ENCODE assay signal across 15 mouse cellular contexts in the genomic region with DNA sequence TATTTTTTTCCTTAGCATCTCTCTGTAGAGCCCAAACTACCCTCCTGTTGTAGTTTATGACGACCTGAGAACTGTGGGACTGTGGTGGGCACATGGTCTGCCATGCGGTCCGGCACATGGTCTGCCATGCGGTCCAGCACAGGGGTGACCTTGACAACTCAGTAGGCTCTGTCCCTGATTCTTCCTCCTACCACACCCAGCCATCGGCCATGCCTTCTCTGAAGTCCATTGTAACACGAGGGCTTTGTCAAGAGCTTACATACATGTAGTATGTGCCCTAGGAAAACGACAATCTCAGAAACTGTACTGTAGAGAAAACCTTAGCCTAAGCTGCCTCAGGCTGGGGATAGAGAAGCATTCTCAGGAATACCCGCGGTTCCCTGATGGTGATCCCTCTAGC. TPM values are rescaled to one million over a fixed set of nuclear protein-coding genes. Genes with fewer than 3 reads are reported as not detected.
"Had no signal": no experiment of that assay in that cellular context is flagged by ENCODE, and none has a peak within 500 bp of the region (broad histone marks: within the 10 kb centered on the region; RNA-seq: fewer than 3 reads in every experiment).

No protein-coding gene starts in this region.

- H3K9me3 ChIP-seq: limb, embryonic 15.5 days; midbrain, embryonic 10.5 days; neural tube, embryonic 15.5 days had no signal

- H3K9ac ChIP-seq: limb, embryonic 15.5 days; neural tube, embryonic 15.5 days had no signal

- H3K36me3 ChIP-seq: neural tube, embryonic 15.5 days had no signal

- DNase-seq: kidney, adult 9 months; kidney, postnatal 10 days; kidney, postnatal 4 days; left cerebral cortex, postnatal 4 days; lung, adult 18-20 months; midbrain, embryonic 14.5 days; right cerebral cortex, adult 18-20 months; right cerebral cortex, postnatal 25 days; thymus, postnatal 36 days had no signal

- H3K4me2 ChIP-seq: limb, embryonic 15.5 days; neural tube, embryonic 15.5 days had no signal

- H3K4me3 ChIP-seq: layer of hippocampus, adult 2 months; limb, embryonic 15.5 days; midbrain, embryonic 10.5 days; myocyte; neural tube, embryonic 15.5 days had no signal

- H3K27ac ChIP-seq: limb, embryonic 15.5 days; midbrain, embryonic 10.5 days; neural tube, embryonic 15.5 days had no signal

- H3K27me3 ChIP-seq: limb, embryonic 15.5 days; neural tube, embryonic 15.5 days had no signal

RNA-seq across cellular contexts. Expression of a gene that starts 18.2 kb away (rescaled TPM):
- polyA plus RNA-seq: myocyte; small intestine, adult 2 months had no signal

RNA-seq across cellular contexts. Expression of a gene that starts 27.6 kb away (rescaled TPM):
- polyA plus RNA-seq: myocyte had no signal
